Mouse (Mus musculus) forebrain, embryonic 14.5 days (tissue): ENCODE measurements at regions not wholly inside any gene's neighbourhood (a gene's known extent, or its start where the extent isn't known, plus 50 kb on each side); places are given as distances from the start of the nearest gene placed in this dataset.

Experiments used
- ATAC-seq: fragments of 200-750 bp; cut with Nextera tagmentation; 2 replicates; pipeline ENCODE4 v1.8.0; 2017; ENCODE audit warnings: mild to moderate bottlenecking, moderate library complexity
- DNase-seq: peaks from one replicate; pipeline ENCODE4 v3.0.0-alpha.2; 2015; ENCODE audit warnings: low spot score
- H3K27ac ChIP-seq: fragments of 300-500 bp; sonication (generic); 2 replicates; pipeline ENCODE4 v1.5.1; 2014; ENCODE audit warnings: low read depth, mild to moderate bottlenecking, control low read depth, low read length, moderate library complexity
- H3K27me3 ChIP-seq: fragments of 300-500 bp; sonication (generic); replicated peaks from 2 replicates; pipeline ENCODE4 v1.6.1; 2014; ENCODE audit warnings: low read length, control low read depth, mixed read lengths; ENCODE audit not compliant: control insufficient read depth, insufficient read depth
- H3K36me3 ChIP-seq: fragments of 300-500 bp; sonication (generic); 2 replicates; pipeline ENCODE4 v1.6.1; 2014; ENCODE audit warnings: low read length, control low read depth; ENCODE audit not compliant: control insufficient read depth, insufficient read depth
- H3K4me1 ChIP-seq: fragments of 300-500 bp; sonication (generic); 2 replicates; pipeline ENCODE4 v1.6.1; 2014; ENCODE audit warnings: antibody characterized with exemption, low read length, control low read depth; ENCODE audit not compliant: control insufficient read depth, insufficient read depth
- H3K4me2 ChIP-seq: fragments of 300-500 bp; sonication (generic); 2 replicates; pipeline ENCODE4 v1.6.1; 2014; ENCODE audit warnings: mild to moderate bottlenecking, control low read depth, low read length
- H3K4me3 ChIP-seq: fragments of 300-500 bp; sonication (generic); 2 replicates; pipeline ENCODE4 v1.5.1; 2014; ENCODE audit warnings: low read depth, low read length, control low read depth
- H3K9ac ChIP-seq: fragments of 300-500 bp; sonication (generic); 2 replicates; pipeline ENCODE4 v1.6.1; 2014; ENCODE audit warnings: mild to moderate bottlenecking, low read length, control low read depth, moderate library complexity
- H3K9me3 ChIP-seq: fragments of 300-500 bp; sonication (generic); replicated peaks from 2 replicates; pipeline ENCODE4 v1.6.1; 2016; ENCODE audit warnings: low read length, control low read depth, mixed read lengths; ENCODE audit not compliant: control insufficient read depth
- WGBS: fragments of 180-500 bp; shearing (Covaris S2); extraction: QIAGEN DNeasy Blood & Tissue Kit; methylation state at CpG from one replicate; pipeline ENCODE4 v1.1.7; 2014; 5-methylcytosine and 5-hydroxymethylcytosine counted together

- DNase-seq, result no peak
- no peak overlapping the region for H3K9ac ChIP-seq
- WGBS, result 82% methylated on average over 1 of the region's 1 CpGs
These were observed 119.4 kb downstream of the Trim52 start for GRCm38 (mm10) chr14:106225401-106225800.

GRCm38 (mm10) chr14:106241721-106242405 lies 135.9 kb downstream of the Trim52 start:
- H3K4me3 ChIP-seq, result no peak overlapping the region
- no peaks in the 10 kb centered on the region for H3K27me3 ChIP-seq
- H3K36me3 ChIP-seq, result no peaks in the 10 kb centered on the region
- DNase-seq, result no peak
- H3K4me1 ChIP-seq, result no peaks in the 10 kb centered on the region
- H3K9me3 ChIP-seq, result no peaks in the 10 kb centered on the region
- H3K27ac ChIP-seq, result no peak overlapping the region
- no peak overlapping the region for H3K9ac ChIP-seq
- no peak overlapping the region for H3K4me2 ChIP-seq
- no peak for ATAC-seq
- WGBS, result 90% methylated on average over 5 of the region's 5 CpGs

More at GRCm38 (mm10) chr14:106225401-106225800, 119.4 kb downstream of the Trim52 start:
- Histone ChIP-seq H3K27ac (no peak overlapping the region), H3K4me1 (no peaks in the 10 kb centered on the region), H3K9me3 (no peaks in the 10 kb centered on the region), H3K36me3 (no peaks in the 10 kb centered on the region), H3K4me2 (no peak overlapping the region), H3K4me3 (no peak overlapping the region), H3K27me3 (no peaks in the 10 kb centered on the region)
- no peak for ATAC-seq

- Histone ChIP-seq H3K4me2 (no peak overlapping the region), H3K4me1 (no peaks in the 10 kb centered on the region), H3K9ac (no peak overlapping the region), H3K9me3 (no peaks in the 10 kb centered on the region), H3K27me3 (no peaks in the 10 kb centered on the region), H3K4me3 (no peak overlapping the region), H3K36me3 (no peaks in the 10 kb centered on the region), H3K27ac (no peak overlapping the region)
- DNase-seq, result peak; percentile 2
- no peak for ATAC-seq
- WGBS, result 69% methylated on average over 4 of the region's 4 CpGs
These were observed 153.6 kb downstream of the Trim52 start for GRCm38 (mm10) chr14:106259396-106260108.

GRCm38 (mm10) chr14:106265290-106265689 lies 159.3 kb downstream of the Trim52 start:
- no peak overlapping the region for H3K27ac ChIP-seq
- H3K9ac ChIP-seq, result no peak overlapping the region
- ATAC-seq (no peak), DNase-seq (no peak)
- no peaks in the 10 kb centered on the region for H3K9me3 ChIP-seq
- no peaks in the 10 kb centered on the region for H3K36me3 ChIP-seq
- 94% methylated on average over 3 of the region's 3 CpGs for WGBS
- no peak overlapping the region for H3K4me3 ChIP-seq
- H3K27me3 ChIP-seq, result no peaks in the 10 kb centered on the region
- H3K4me1 ChIP-seq, result no peaks in the 10 kb centered on the region
- no peak overlapping the region for H3K4me2 ChIP-seq

- Histone ChIP-seq H3K27ac (no peak overlapping the region), H3K9me3 (no peaks in the 10 kb centered on the region), H3K27me3 (no peaks in the 10 kb centered on the region), H3K4me1 (no peaks in the 10 kb centered on the region), H3K9ac (no peak overlapping the region), H3K4me3 (no peak overlapping the region), H3K36me3 (no peaks in the 10 kb centered on the region), H3K4me2 (no peak overlapping the region)
- DNase-seq (no peak), ATAC-seq (no peak)
- WGBS, result 83% methylated on average over 12 of the region's 12 CpGs
These were observed 161.9 kb downstream of the Trim52 start for GRCm38 (mm10) chr14:106267679-106268561.

GRCm38 (mm10) chr14:106269680-106270079 lies 163.7 kb downstream of the Trim52 start:
- Histone ChIP-seq H3K27ac (no peak overlapping the region), H3K27me3 (no peaks in the 10 kb centered on the region), H3K36me3 (no peaks in the 10 kb centered on the region), H3K4me1 (no peaks in the 10 kb centered on the region), H3K4me2 (no peak overlapping the region), H3K9ac (no peak overlapping the region), H3K4me3 (no peak overlapping the region), H3K9me3 (no peaks in the 10 kb centered on the region)
- ATAC-seq (no peak), DNase-seq (peak; percentile 11)
- 74% methylated on average over 6 of the region's 6 CpGs for WGBS

- DNase-seq, result no peak
- no peaks in the 10 kb centered on the region for H3K9me3 ChIP-seq
- H3K27ac ChIP-seq, result no peak overlapping the region
- H3K4me3 ChIP-seq, result no peak overlapping the region
- WGBS, result 57% methylated on average over 8 of the region's 8 CpGs
- no peaks in the 10 kb centered on the region for H3K27me3 ChIP-seq
- no peaks in the 10 kb centered on the region for H3K4me1 ChIP-seq
- H3K9ac ChIP-seq, result no peak overlapping the region
- no peaks in the 10 kb centered on the region for H3K36me3 ChIP-seq
- no peak overlapping the region for H3K4me2 ChIP-seq
- ATAC-seq, result no peak
These were observed 207.6 kb downstream of the Trim52 start for GRCm38 (mm10) chr14:106313558-106313957.

GRCm38 (mm10) chr14:106314079-106314551 lies 208.1 kb downstream of the Trim52 start:
- Histone ChIP-seq H3K4me3 (no peak overlapping the region), H3K9ac (no peak overlapping the region), H3K27me3 (no peaks in the 10 kb centered on the region), H3K9me3 (no peaks in the 10 kb centered on the region), H3K36me3 (no peaks in the 10 kb centered on the region), H3K27ac (no peak overlapping the region), H3K4me1 (no peaks in the 10 kb centered on the region), H3K4me2 (no peak overlapping the region)
- WGBS, result 54% methylated on average over 9 of the region's 9 CpGs
- ATAC-seq, result no peak
- DNase-seq, result no peak
